Mouse (Mus musculus): ENCODE data around the gene Cdc42se2.

Cdc42se2 gene

GRCm38 (mm10) chr11:54698636-54699035 lies 88.8 kb downstream of the Cdc42se2 start:
- no peak for DNase-seq

- no peak for DNase-seq
Observed at GRCm38 (mm10) chr11:54697611-54698010, 89.9 kb downstream of the Cdc42se2 start.

- no peak for DNase-seq
Observed at GRCm38 (mm10) chr11:54695951-54696350, 91.5 kb downstream of the Cdc42se2 start.

GRCm38 (mm10) chr11:54694291-54694690 lies 93.2 kb downstream of the Cdc42se2 start:
- no peak for DNase-seq

- DNase-seq = no peak
Observed at GRCm38 (mm10) chr11:54693696-54694095, 93.8 kb downstream of the Cdc42se2 start.

- no peak for DNase-seq
Observed at GRCm38 (mm10) chr11:54691179-54691578, 96.3 kb downstream of the Cdc42se2 start.

GRCm38 (mm10) chr11:54690171-54690570 lies 97.3 kb downstream of the Cdc42se2 start:
- DNase-seq = no peak

GRCm38 (mm10) chr11:54684831-54685230 lies 102.6 kb downstream of the Cdc42se2 start:
- DNase-seq = no peak

- no peak for DNase-seq
Observed at GRCm38 (mm10) chr11:54679141-54679540, 108.3 kb downstream of the Cdc42se2 start.

- DNase-seq = no peak
Observed at GRCm38 (mm10) chr11:54675792-54676489, 111.5 kb downstream of the Cdc42se2 start.

GRCm38 (mm10) chr11:54673575-54674298 lies 113.7 kb downstream of the Cdc42se2 start:
- DNase-seq = no peak
